Mouse (Mus musculus) G1E (cell line): ENCODE measurements around the gene Map4k5. TPM values are rescaled to one million over a fixed set of nuclear protein-coding genes. Genes with fewer than 3 reads are reported as not detected.

Experiments
- ATAC-seq: 2 replicates; pipeline ENCODE4 v1.8.0; 2016; ENCODE audit warnings: mild to moderate bottlenecking; ENCODE audit not compliant: insufficient number of reproducible peaks, poor library complexity, low FRiP score, severe bottlenecking; ENCODE audit errors: extremely low read depth
- DNase-seq: peaks from one replicate; pipeline ENCODE4 v3.0.0; 2012; ENCODE audit warnings: low spot score
- H3K27me3 ChIP-seq: 2 replicates; pipeline ENCODE4 v1.6.1; 2012; ENCODE audit warnings: mild to moderate bottlenecking, low read length, inconsistent platforms; ENCODE audit not compliant: insufficient read depth
- H3K36me3 ChIP-seq: replicated peaks from 2 replicates; pipeline ENCODE3; 2012; ENCODE audit warnings: mild to moderate bottlenecking, inconsistent platforms
- H3K4me1 ChIP-seq: 2 replicates; pipeline ENCODE4 v1.6.1; 2012; ENCODE audit warnings: low read depth, low read length, inconsistent platforms, mixed read lengths; ENCODE audit not compliant: insufficient read depth
- H3K4me3 ChIP-seq: 2 replicates; pipeline ENCODE4 v1.5.1; 2012; ENCODE audit warnings: low read depth, mild to moderate bottlenecking, inconsistent platforms, low read length, moderate library complexity, mixed read lengths
- H3K9me3 ChIP-seq: replicated peaks from 2 replicates; pipeline ENCODE4 v1.6.1; 2012; ENCODE audit warnings: inconsistent platforms
- CTCF ChIP-seq: IDR thresholded peaks from 2 replicates; pipeline ENCODE4 v1.5.1; 2012; ENCODE audit warnings: low read depth, low read length, inconsistent platforms, mixed read lengths
- GATA1 ChIP-seq: IDR thresholded peaks from 2 replicates; pipeline ENCODE4 v1.6.1; 2012; ENCODE audit warnings: borderline replicate concordance, low read length, inconsistent platforms, mixed read lengths
- GATA2 ChIP-seq: IDR thresholded peaks from 2 replicates; pipeline ENCODE4 v1.6.1; 2012; ENCODE audit warnings: low read depth, low read length, inconsistent platforms, borderline replicate concordance
- POLR2AphosphoS5 ChIP-seq: IDR thresholded peaks from 2 replicates; pipeline ENCODE4 v1.6.1; 2012; ENCODE audit warnings: low read depth, low read length, inconsistent platforms; ENCODE audit not compliant: insufficient replicate concordance
- TAL1 ChIP-seq: conservative IDR thresholded peaks from 2 replicates; pipeline ENCODE4 v1.6.1; 2012; ENCODE audit warnings: low read depth, low read length, inconsistent platforms, mixed read lengths
- polyA plus RNA-seq: library from polyadenylated mRNA; stranded (reverse); fragments of >175 nt; gene quantifications from 2 replicates; pipeline ENCODE4 v1.2.3, GENCODE M21; 2012
- total RNA-seq, 2 experiments: library from RNA; stranded (forward) in 1 of 2; stranded (reverse) in 1 of 2; fragments of 200-1000 nt in 1 of 2; fragments of >200 nt in 1 of 2; fragmentation: Nextera tagmentation in 1 of 2; gene quantifications; 2 replicates each; pipeline ENCODE4 v1.2.3; 2014 to 2017

The Map4k5 gene
- total and polyA plus RNA-seq, 3 experiments = 5.5 to 36.4 (median 33.9) TPM

- no peaks in the 10 kb centered on the region for H3K27me3 ChIP-seq
- peaks cover 26% of the 10 kb centered on the region for H3K4me1 ChIP-seq
- no peaks in the 10 kb centered on the region for H3K36me3 ChIP-seq
- DNase-seq (no peak), ATAC-seq (no peak)
- no peaks in the 10 kb centered on the region for H3K9me3 ChIP-seq
- no peak overlapping the region for H3K4me3 ChIP-seq
- TF ChIP-seq GATA1 = no peak
- no peak for TF ChIP-seq TAL1
- no peak for TF ChIP-seq CTCF
- no peak for TF ChIP-seq GATA2
- no peak for TF ChIP-seq POLR2AphosphoS5
Observed at GRCm38 (mm10) chr12:69923603-69924002, 30.6 kb upstream of the Map4k5 start.

GRCm38 (mm10) chr12:69923128-69923527, 30.1 kb upstream of the Map4k5 start:
- no peak overlapping the region for H3K4me3 ChIP-seq
- TF ChIP-seq GATA2 (no peak), CTCF (no peak), TAL1 (no peak), GATA1 (no peak), POLR2AphosphoS5 (no peak)
- peaks cover 26% of the 10 kb centered on the region for H3K4me1 ChIP-seq
- H3K9me3 ChIP-seq = no peaks in the 10 kb centered on the region
- ATAC-seq (no peak; the same call in 1 of the 2 replicates), DNase-seq (no peak)
- no peaks in the 10 kb centered on the region for H3K27me3 ChIP-seq
- H3K36me3 ChIP-seq = no peaks in the 10 kb centered on the region

- Histone ChIP-seq H3K27me3 (peaks cover 4% of the 10 kb centered on the region; the same call in 1 of the 2 replicates), H3K4me1 (peaks cover 26% of the 10 kb centered on the region), H3K4me3 (no peak overlapping the region), H3K36me3 (no peaks in the 10 kb centered on the region), H3K9me3 (no peaks in the 10 kb centered on the region)
- DNase-seq = no peak
- no peak for ATAC-seq
- TF ChIP-seq TAL1 (no peak), POLR2AphosphoS5 (no peak), CTCF (no peak), GATA1 (no peak), GATA2 (no peak)
Observed at GRCm38 (mm10) chr12:69922099-69922498, 29.1 kb upstream of the Map4k5 start.

- H3K4me3 ChIP-seq = no peak overlapping the region
- ATAC-seq (no peak), DNase-seq (no peak)
- TF ChIP-seq GATA1 (no peak), POLR2AphosphoS5 (no peak), GATA2 (no peak), TAL1 (no peak), CTCF (no peak)
- H3K9me3 ChIP-seq = no peaks in the 10 kb centered on the region
- H3K4me1 ChIP-seq = peaks cover 3% of the 10 kb centered on the region
- peaks cover 4% of the 10 kb centered on the region; the same call in 1 of the 2 replicates for H3K27me3 ChIP-seq
- H3K36me3 ChIP-seq = no peaks in the 10 kb centered on the region
Observed at GRCm38 (mm10) chr12:69917870-69918269, 24.9 kb upstream of the Map4k5 start.

GRCm38 (mm10) chr12:69912737-69913136, 19.7 kb upstream of the Map4k5 start:
- Histone ChIP-seq H3K36me3 (no peaks in the 10 kb centered on the region), H3K4me3 (no peak overlapping the region), H3K27me3 (peaks cover 18% of the 10 kb centered on the region; the same call in 1 of the 2 replicates), H3K9me3 (no peaks in the 10 kb centered on the region), H3K4me1 (peaks cover 7% of the 10 kb centered on the region)
- no peak for DNase-seq
- no peak for ATAC-seq
- TF ChIP-seq CTCF (no peak), GATA2 (no peak), TAL1 (no peak), GATA1 (no peak), POLR2AphosphoS5 (no peak)

- DNase-seq (no peak), ATAC-seq (no peak)
- Histone ChIP-seq H3K9me3 (no peaks in the 10 kb centered on the region), H3K4me3 (no peak overlapping the region), H3K27me3 (peaks cover 16% of the 10 kb centered on the region; the same call in 1 of the 2 replicates), H3K36me3 (no peaks in the 10 kb centered on the region), H3K4me1 (peaks cover 9% of the 10 kb centered on the region)
- TF ChIP-seq GATA1 (no peak), TAL1 (no peak), POLR2AphosphoS5 (no peak), GATA2 (no peak), CTCF (no peak)
Observed at GRCm38 (mm10) chr12:69911906-69912305, 18.9 kb upstream of the Map4k5 start.

GRCm38 (mm10) chr12:69908511-69908900, 15.5 kb upstream of the Map4k5 start:
- ATAC-seq = no peak
- Histone ChIP-seq H3K4me1 (peaks cover 9% of the 10 kb centered on the region), H3K36me3 (no peaks in the 10 kb centered on the region), H3K4me3 (no peak overlapping the region), H3K9me3 (no peaks in the 10 kb centered on the region), H3K27me3 (peaks cover 25% of the 10 kb centered on the region)
- TF ChIP-seq CTCF (no peak), POLR2AphosphoS5 (no peak)
- no peak for DNase-seq
